Mouse (Mus musculus) stomach, embryonic 16.5 days (tissue): ENCODE measurements at regions not wholly inside any gene's neighbourhood (a gene's known extent, or its start where the extent isn't known, plus 50 kb on each side); places are given as distances from the start of the nearest gene placed in this dataset.
A peak's percentile ranks its signal among the peaks of the same experiment; 100 is the strongest.
"Not testable (repeated sequence)": the region's sequence is repeated elsewhere in the genome, so short reads cannot be mapped to it uniquely, and the experiment has no call there.

Experiments
- ATAC-seq: fragments of 200-750 bp; cut with Nextera tagmentation; 2 replicates; pipeline ENCODE4 v1.8.0; 2017; ENCODE audit warnings: moderate number of reproducible peaks, moderate TSS enrichment; ENCODE audit not compliant: insufficient read depth, low FRiP score
- H3K27ac ChIP-seq: fragments of 300-500 bp; sonication (generic); 2 replicates; pipeline ENCODE4 v1.5.1; 2014; ENCODE audit warnings: low read length
- H3K27me3 ChIP-seq: fragments of 300-500 bp; sonication (generic); 2 replicates; pipeline ENCODE4 v1.6.1; 2014; ENCODE audit warnings: low read length, control low read depth, mixed read lengths; ENCODE audit not compliant: control insufficient read depth, insufficient read depth
- H3K36me3 ChIP-seq: fragments of 300-500 bp; sonication (generic); 2 replicates; pipeline ENCODE4 v1.6.1; 2014; ENCODE audit warnings: low read length; ENCODE audit not compliant: control insufficient read depth, insufficient read depth
- H3K4me1 ChIP-seq: fragments of 300-500 bp; sonication (generic); 2 replicates; pipeline ENCODE4 v1.6.1; 2014; ENCODE audit warnings: low read length, control low read depth, mixed read lengths; ENCODE audit not compliant: control insufficient read depth, insufficient read depth
- H3K4me2 ChIP-seq: fragments of 300-500 bp; sonication (generic); 2 replicates; pipeline ENCODE4 v1.6.1; 2014; ENCODE audit warnings: low read depth, low read length, mixed read lengths
- H3K4me3 ChIP-seq: fragments of 300-500 bp; sonication (generic); replicated peaks from 2 replicates; pipeline ENCODE4 v1.5.1; 2014; ENCODE audit warnings: mild to moderate bottlenecking, low read length
- H3K9ac ChIP-seq: fragments of 300-500 bp; sonication (generic); 2 replicates; pipeline ENCODE4 v1.6.1; 2014; ENCODE audit warnings: low read length
- H3K9me3 ChIP-seq: fragments of 300-500 bp; sonication (generic); replicated peaks from 2 replicates; pipeline ENCODE4 v1.6.1; 2016; ENCODE audit warnings: low read length, control low read depth; ENCODE audit not compliant: control insufficient read depth
- WGBS: fragments of 180-500 bp; shearing (Covaris S2); extraction: QIAGEN DNeasy Blood & Tissue Kit; methylation state at CpG from one replicate; pipeline ENCODE4 v1.1.7; 2014; 5-methylcytosine and 5-hydroxymethylcytosine counted together

DNA sequence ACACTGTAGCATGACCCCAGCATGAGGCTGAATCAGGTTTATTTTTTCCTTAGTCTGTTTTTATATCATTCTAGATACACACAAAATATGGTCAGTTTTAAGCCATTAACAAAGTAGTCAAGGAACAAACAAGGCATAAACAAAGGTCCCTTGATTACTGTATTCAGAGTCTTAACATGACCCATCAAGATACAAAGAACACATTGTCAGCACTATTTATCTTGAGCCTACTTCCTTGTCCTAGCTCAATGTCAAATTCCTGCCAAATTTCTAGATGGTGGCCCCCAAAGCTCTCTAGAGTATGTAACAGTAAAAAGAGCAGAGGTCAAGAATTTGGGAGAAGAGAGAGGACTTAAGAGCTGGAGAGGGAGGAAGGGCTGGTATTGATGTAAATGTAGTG is 79.9 kb upstream of the Thpo start:
- Histone ChIP-seq H3K9ac (no peak overlapping the region), H3K36me3 (no peaks in the 10 kb centered on the region), H3K4me1 (peaks cover 10% of the 10 kb centered on the region), H3K4me2 (no peak overlapping the region), H3K9me3 (no peaks in the 10 kb centered on the region), H3K27me3 (no peaks in the 10 kb centered on the region), H3K4me3 (no peak overlapping the region), H3K27ac (no peak overlapping the region)
- ATAC-seq, result no peak

- H3K4me1 ChIP-seq, H3K27me3 ChIP-seq, H3K9ac ChIP-seq, H3K27ac ChIP-seq, H3K36me3 ChIP-seq, ATAC-seq, H3K4me2 ChIP-seq, H3K9me3 ChIP-seq, H3K4me3 ChIP-seq: not testable (repeated sequence)
- WGBS, result 86% methylated on average over 5 of the region's 5 CpGs
Measured at GRCm38 (mm10) chr16:20812025-20812424, 77.7 kb upstream of the Thpo start.

DNA sequence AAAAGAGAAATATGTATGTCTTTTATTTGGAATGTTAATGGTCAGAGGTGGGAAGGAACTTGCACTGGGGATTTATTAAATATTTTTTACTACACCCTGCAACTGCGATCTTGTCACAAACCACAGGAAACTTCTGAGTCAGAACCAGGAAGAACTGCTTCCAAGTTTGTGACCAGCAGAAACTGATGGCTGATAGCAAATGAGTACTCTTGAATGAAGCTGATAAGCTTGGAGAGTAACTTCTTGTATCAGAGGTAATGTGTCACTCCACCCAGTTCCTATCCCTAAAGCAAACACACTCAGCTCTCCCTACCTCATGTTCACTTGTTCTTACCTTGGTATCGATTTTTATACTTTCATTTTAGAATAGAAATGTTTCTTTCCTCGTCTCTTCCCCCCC is 76.0 kb upstream of the Thpo start:
- WGBS, result 79% methylated on average over 3 of the region's 3 CpGs
- H3K27ac ChIP-seq, result no peak overlapping the region
- H3K36me3 ChIP-seq, result no peaks in the 10 kb centered on the region
- ATAC-seq, result no peak
- H3K9me3 ChIP-seq, result no peaks in the 10 kb centered on the region
- no peak overlapping the region for H3K4me3 ChIP-seq
- H3K4me2 ChIP-seq, result no peak overlapping the region
- no peaks in the 10 kb centered on the region for H3K4me1 ChIP-seq
- no peak overlapping the region for H3K9ac ChIP-seq
- H3K27me3 ChIP-seq, result no peaks in the 10 kb centered on the region

DNA sequence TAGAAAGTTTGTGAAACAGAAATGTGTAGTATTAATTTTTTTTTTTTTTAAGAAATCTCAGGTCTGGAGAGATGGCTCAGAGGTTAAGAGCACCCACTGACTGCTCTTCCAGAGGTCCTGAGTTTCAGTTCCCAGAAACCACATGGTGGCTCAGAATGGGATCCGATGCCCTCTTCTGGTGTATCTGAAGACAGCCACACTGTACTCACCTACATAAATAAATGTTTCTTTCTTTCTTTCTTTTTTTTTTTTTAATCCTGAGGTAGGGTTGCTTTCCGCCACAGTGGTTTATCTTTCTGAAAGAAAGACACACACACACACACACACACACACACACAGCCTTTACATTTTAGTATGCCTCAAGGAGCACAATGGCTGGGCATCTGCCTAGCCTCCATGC is 74.0 kb upstream of the Thpo start:
- Histone ChIP-seq H3K36me3 (no peaks in the 10 kb centered on the region), H3K9ac (no peak overlapping the region), H3K9me3 (no peaks in the 10 kb centered on the region), H3K4me2 (no peak overlapping the region), H3K27ac (no peak overlapping the region), H3K4me1 (no peaks in the 10 kb centered on the region), H3K4me3 (no peak overlapping the region), H3K27me3 (no peaks in the 10 kb centered on the region)
- no peak for ATAC-seq
- WGBS, result 70% methylated on average over 2 of the region's 2 CpGs

- no peak for ATAC-seq
- Histone ChIP-seq H3K9ac (no peak overlapping the region), H3K4me2 (no peak overlapping the region), H3K4me1 (no peaks in the 10 kb centered on the region), H3K4me3 (no peak overlapping the region), H3K27ac (no peak overlapping the region), H3K36me3 (no peaks in the 10 kb centered on the region), H3K9me3 (no peaks in the 10 kb centered on the region), H3K27me3 (no peaks in the 10 kb centered on the region)
- 79% methylated on average over 7 of the region's 7 CpGs for WGBS
Measured at GRCm38 (mm10) chr16:20806739-20807138, 72.4 kb upstream of the Thpo start.

GRCm38 (mm10) chr16:20805793-20806192 is 71.5 kb upstream of the Thpo start:
- no peak overlapping the region for H3K27ac ChIP-seq
- 74% methylated on average over 6 of the region's 6 CpGs for WGBS

DNA sequence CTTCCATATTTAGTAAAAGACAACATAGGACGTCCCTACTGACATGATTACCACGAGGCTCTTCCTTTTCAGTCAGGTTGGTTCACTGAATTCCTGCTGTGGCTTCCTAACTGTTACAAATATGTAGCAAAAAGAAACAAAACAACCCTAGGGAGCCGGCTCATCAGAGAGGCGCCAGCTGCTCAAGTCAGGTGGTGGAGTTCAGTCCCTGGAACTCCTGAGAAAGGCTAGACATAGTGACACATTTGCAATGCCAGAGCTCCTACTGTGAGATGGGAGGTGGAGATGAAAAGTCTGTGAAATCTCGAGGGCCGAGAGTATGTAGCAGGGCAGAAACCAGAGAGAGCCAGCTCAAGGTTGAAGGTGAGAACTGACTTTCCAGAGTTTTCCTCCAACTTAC is 70.8 kb upstream of the Thpo start:
- no peak for ATAC-seq
- Histone ChIP-seq H3K36me3 (no peaks in the 10 kb centered on the region), H3K9ac (no peak overlapping the region), H3K27me3 (no peaks in the 10 kb centered on the region), H3K27ac (peak overlapping the region; percentile 47; the same call in 1 of the 2 replicates), H3K4me1 (no peaks in the 10 kb centered on the region), H3K4me3 (no peak overlapping the region), H3K9me3 (no peaks in the 10 kb centered on the region), H3K4me2 (peak overlapping the region; percentile 58)
- WGBS, result 16% methylated on average over 6 of the region's 6 CpGs

More at GRCm38 (mm10) chr16:20805793-20806192, 71.5 kb upstream of the Thpo start:
- no peaks in the 10 kb centered on the region for H3K27me3 ChIP-seq
- no peak overlapping the region for H3K9ac ChIP-seq
- no peaks in the 10 kb centered on the region for H3K9me3 ChIP-seq
- no peak overlapping the region for H3K4me3 ChIP-seq
- no peak for ATAC-seq
- no peaks in the 10 kb centered on the region for H3K4me1 ChIP-seq
- H3K36me3 ChIP-seq, result no peaks in the 10 kb centered on the region
- H3K4me2 ChIP-seq, result no peak overlapping the region

- Histone ChIP-seq H3K36me3 (no peaks in the 10 kb centered on the region), H3K9ac (peak overlapping the region; percentile 49), H3K4me2 (peak overlapping the region; percentile 58), H3K27me3 (no peaks in the 10 kb centered on the region), H3K4me1 (no peaks in the 10 kb centered on the region), H3K9me3 (no peaks in the 10 kb centered on the region), H3K4me3 (peak overlapping the region; percentile 33), H3K27ac (peak overlapping the region; percentile 47)
- peak; percentile 78; the same call in 1 of the 2 replicates for ATAC-seq
- WGBS, result 2% methylated on average over 9 of the region's 10 CpGs
Measured at GRCm38 (mm10) chr16:20804601-20805017, 70.3 kb upstream of the Thpo start.

- Histone ChIP-seq H3K4me2 (no peak overlapping the region), H3K4me1 (no peaks in the 10 kb centered on the region), H3K27me3 (no peaks in the 10 kb centered on the region), H3K9ac (no peak overlapping the region), H3K9me3 (no peaks in the 10 kb centered on the region), H3K4me3 (no peak overlapping the region), H3K36me3 (no peaks in the 10 kb centered on the region), H3K27ac (peak overlapping the region; percentile 11)
- WGBS, result 59% methylated on average over 7 of the region's 7 CpGs
- peak; percentile 22; the same call in 1 of the 2 replicates for ATAC-seq
Measured at GRCm38 (mm10) chr16:20803278-20803930, 69.1 kb upstream of the Thpo start.
